Mouse (Mus musculus): ENCODE results near the gene Foxf1. TPM values are rescaled to one million over a fixed set of nuclear protein-coding genes. Genes with fewer than 3 reads are reported as not detected.

The Foxf1 gene
- polyA plus RNA-seq, 1 experiment from 2014 or later: 2.7 TPM

DNA sequence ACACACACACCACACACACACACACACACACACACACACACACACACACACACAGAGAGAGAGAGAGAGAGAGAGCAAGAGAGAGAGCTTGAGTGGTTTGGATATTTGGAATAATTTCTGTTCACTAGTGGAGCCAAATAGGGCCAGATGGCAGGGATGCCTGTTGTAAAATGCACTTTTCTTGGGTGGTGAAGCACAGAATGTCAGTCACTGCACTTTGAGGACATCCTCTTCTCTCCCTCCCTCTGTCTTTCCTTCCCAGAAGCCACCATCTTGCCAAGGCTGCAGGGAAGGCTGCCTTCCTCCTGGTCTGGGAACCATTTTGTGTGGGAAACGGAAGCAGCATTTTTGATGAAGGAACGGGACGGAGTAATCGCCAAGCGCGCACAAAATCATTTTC is 21.7 kb upstream of the Foxf1 start:
- no peak overlapping the region for H3K27ac ChIP-seq (ENCODE audit: low read depth)
- H3K9me3 ChIP-seq (ENCODE audit: low read length): no peaks in the 10 kb centered on the region
- DNase-seq: no peak
- no peak overlapping the region for H3K4me2 ChIP-seq (ENCODE audit: low read depth, low read length)
- TF ChIP-seq CTCF (IDR thresholded peaks at IDR 0.05; ENCODE audit: low read depth): no peak
- TF ChIP-seq EP300 (IDR thresholded peaks at IDR 0.05; ENCODE audit: low read depth): no peak
- no peak for ATAC-seq
- H3K36me3 ChIP-seq (replicated peaks; ENCODE audit: insufficient read depth, low read length): no peaks in the 10 kb centered on the region
- WGBS (ENCODE audit: insufficient replicate concordance): 92% methylated on average over 6 of the region's 6 CpGs
- 0 out of 2 replicates have a peak, but pooled peaks cover 2% of the 10 kb centered on the region for H3K27me3 ChIP-seq (ENCODE audit: insufficient read depth, low read length)
- no peak overlapping the region for H3K4me3 ChIP-seq (ENCODE audit: low read depth, low read length)
- H3K4me1 ChIP-seq (ENCODE audit: insufficient read depth): no peaks in the 10 kb centered on the region
- no peak overlapping the region for H3K9ac ChIP-seq (replicated peaks)

DNA sequence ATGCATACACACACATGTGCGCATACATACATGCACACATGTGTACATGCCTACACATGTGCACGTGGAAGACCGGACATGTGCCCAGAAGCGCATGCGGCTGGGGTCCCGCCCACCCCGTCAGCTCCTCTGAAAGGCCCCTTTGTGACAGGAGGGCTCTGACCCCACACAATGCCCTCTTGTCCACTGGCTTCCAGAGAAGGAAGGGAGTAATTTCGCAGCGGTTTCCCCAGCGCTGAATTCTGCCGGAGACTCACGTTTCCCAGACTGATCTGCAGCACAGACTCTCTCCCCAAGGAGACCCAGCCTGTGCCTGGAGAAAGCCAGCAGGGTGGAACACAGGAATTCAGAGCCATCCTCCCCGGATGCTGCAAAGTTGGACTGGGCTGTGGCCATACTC is 20.5 kb upstream of the Foxf1 start:
- WGBS (ENCODE audit: insufficient replicate concordance): 79% methylated on average over 13 of the region's 13 CpGs
- no peaks in the 10 kb centered on the region for H3K4me1 ChIP-seq (ENCODE audit: insufficient read depth)
- TF ChIP-seq EP300 (IDR thresholded peaks at IDR 0.05; ENCODE audit: low read depth): no peak
- no peak for TF ChIP-seq CTCF (IDR thresholded peaks at IDR 0.05; ENCODE audit: low read depth)
- no peaks in the 10 kb centered on the region for H3K9me3 ChIP-seq (ENCODE audit: low read length)
- no peaks in the 10 kb centered on the region for H3K36me3 ChIP-seq (replicated peaks; ENCODE audit: insufficient read depth, low read length)
- no peak for ATAC-seq
- H3K9ac ChIP-seq (replicated peaks): no peak overlapping the region
- no peak for DNase-seq
- no peak overlapping the region for H3K4me3 ChIP-seq (ENCODE audit: low read depth, low read length)
- no peak overlapping the region for H3K27ac ChIP-seq (ENCODE audit: low read depth)
- H3K4me2 ChIP-seq (ENCODE audit: low read depth, low read length): no peak overlapping the region
- H3K27me3 ChIP-seq (ENCODE audit: insufficient read depth, low read length): 0 out of 2 replicates have a peak, but pooled peaks cover 2% of the 10 kb centered on the region

DNA sequence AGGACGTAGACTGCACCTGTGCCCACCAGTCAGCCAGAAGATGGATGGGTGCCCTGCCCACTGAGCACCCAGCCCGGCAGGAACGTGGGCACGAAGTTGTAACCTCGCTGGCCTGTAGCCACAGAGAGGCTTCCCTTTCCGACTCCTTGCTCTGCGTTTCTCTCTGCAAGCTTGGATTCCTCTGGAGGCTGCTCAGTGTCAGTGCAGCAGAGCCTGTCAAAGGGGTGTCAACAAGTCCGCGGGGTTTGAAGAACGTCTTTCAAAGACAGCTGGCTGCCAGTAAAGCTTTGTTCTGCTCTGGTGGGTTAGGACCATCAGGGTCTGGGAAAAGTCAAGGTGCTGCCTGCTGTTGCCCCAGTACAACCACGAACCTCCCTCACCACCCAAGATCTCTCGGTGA is 12.7 kb upstream of the Foxf1 start:
- no peak overlapping the region for H3K4me3 ChIP-seq (ENCODE audit: low read depth, low read length)
- no peak for TF ChIP-seq EP300 (IDR thresholded peaks at IDR 0.05; ENCODE audit: low read depth)
- peak; percentile 37 for TF ChIP-seq CTCF (IDR thresholded peaks at IDR 0.05; ENCODE audit: low read depth)
- H3K27ac ChIP-seq (ENCODE audit: low read depth): 0 out of 2 replicates have a peak overlapping the region, but pooled peaks have one; percentile 6
- H3K4me2 ChIP-seq (ENCODE audit: low read depth, low read length): no peak overlapping the region
- H3K9me3 ChIP-seq (ENCODE audit: low read length): no peaks in the 10 kb centered on the region
- no peak for DNase-seq
- ATAC-seq: no peak
- WGBS (ENCODE audit: insufficient replicate concordance): 7% methylated on average over 12 of the region's 12 CpGs
- no peak overlapping the region for H3K9ac ChIP-seq (replicated peaks)
- H3K27me3 ChIP-seq (ENCODE audit: insufficient read depth, low read length): peaks cover 66% of the 10 kb centered on the region
- no peaks in the 10 kb centered on the region for H3K36me3 ChIP-seq (replicated peaks; ENCODE audit: insufficient read depth, low read length)
- 0 out of 2 replicates have a peak, but pooled peaks cover 2% of the 10 kb centered on the region for H3K4me1 ChIP-seq (ENCODE audit: insufficient read depth)

- Histone ChIP-seq H3K27ac (ENCODE audit: low read depth) (no peak overlapping the region), H3K9me3 (ENCODE audit: low read length) (no peaks in the 10 kb centered on the region), H3K9ac (replicated peaks) (no peak overlapping the region), H3K4me3 (ENCODE audit: low read depth, low read length) (no peak overlapping the region), H3K4me2 (ENCODE audit: low read depth, low read length) (0 out of 2 replicates have a peak overlapping the region, but pooled peaks have one; percentile 47), H3K36me3 (replicated peaks; ENCODE audit: insufficient read depth, low read length) (no peaks in the 10 kb centered on the region), H3K4me1 (ENCODE audit: insufficient read depth) (0 out of 2 replicates have a peak, but pooled peaks cover 2% of the 10 kb centered on the region), H3K27me3 (ENCODE audit: insufficient read depth, low read length) (peaks cover 77% of the 10 kb centered on the region)
- no peak for TF ChIP-seq EP300 (IDR thresholded peaks at IDR 0.05; ENCODE audit: low read depth)
- TF ChIP-seq CTCF (IDR thresholded peaks at IDR 0.05; ENCODE audit: low read depth): no peak
- DNase-seq (no peak), ATAC-seq (no peak)
- 21% methylated on average over 11 of the region's 11 CpGs for WGBS (ENCODE audit: insufficient replicate concordance)
These were observed 11.6 kb upstream of the Foxf1 start for GRCm38 (mm10) chr8:121072406-121073130.

GRCm38 (mm10) chr8:121073174-121074107 is 10.7 kb upstream of the Foxf1 start:
- H3K4me1 ChIP-seq (ENCODE audit: insufficient read depth): 0 out of 2 replicates have a peak, but pooled peaks cover 2% of the 10 kb centered on the region
- H3K27me3 ChIP-seq (ENCODE audit: insufficient read depth, low read length): peaks cover 84% of the 10 kb centered on the region
- WGBS (ENCODE audit: insufficient replicate concordance): 2% methylated on average over 47 of the region's 48 CpGs
- no peak for DNase-seq
- H3K9me3 ChIP-seq (ENCODE audit: low read length): no peaks in the 10 kb centered on the region
- peak overlapping the region; percentile 47 for H3K4me2 ChIP-seq (ENCODE audit: low read depth, low read length)
- TF ChIP-seq CTCF (IDR thresholded peaks at IDR 0.05; ENCODE audit: low read depth) (no peak), EP300 (IDR thresholded peaks at IDR 0.05; ENCODE audit: low read depth) (no peak)
- no peak for ATAC-seq
- H3K27ac ChIP-seq (ENCODE audit: low read depth): no peak overlapping the region
- no peaks in the 10 kb centered on the region for H3K36me3 ChIP-seq (replicated peaks; ENCODE audit: insufficient read depth, low read length)
- H3K4me3 ChIP-seq (ENCODE audit: low read depth, low read length): peak overlapping the region; percentile 19; the same call in 1 of the 2 replicates
- 0 out of 2 replicates have a peak overlapping the region, but pooled peaks have one; percentile 11 for H3K9ac ChIP-seq (replicated peaks)

All from liver, postnatal 0 days (tissue).